Mouse (Mus musculus) olfactory bulb, adult 2 months (tissue): ENCODE measurements around the gene Id1.

ENCODE experiments used
- CTCF ChIP-seq: fragments of 200-500 bp; IDR thresholded peaks from 2 replicates; pipeline ENCODE4 v1.5.1; 2012; ENCODE audit warnings: low read depth, mild to moderate bottlenecking, low read length, moderate library complexity; ENCODE audit not compliant: insufficient read depth
- POLR2A ChIP-seq: fragments of 200-500 bp; IDR thresholded peaks from 2 replicates; pipeline ENCODE4 v1.6.1; 2012; ENCODE audit warnings: mild to moderate bottlenecking, low read depth, low read length, moderate library complexity; ENCODE audit not compliant: insufficient read depth

GRCm38 (mm10) chr2:152726213-152726612 lies 9.8 kb upstream of the Id1 start:
- TF ChIP-seq CTCF (no peak), POLR2A (no peak)
